Mouse (Mus musculus) ES-Bruce4 (cell line): ENCODE measurements around the gene Zfp874b.

Experiments used
- CTCF ChIP-seq: IDR thresholded peaks from one replicate; pipeline ENCODE4 v1.8.1; 2011; ENCODE audit warnings: low read depth, low read length
- EP300 ChIP-seq: IDR thresholded peaks from 2 replicates; pipeline ENCODE4 v1.6.1; 2011; ENCODE audit warnings: low read depth, low read length; ENCODE audit not compliant: insufficient read depth
- POLR2A ChIP-seq: IDR thresholded peaks from one replicate; pipeline ENCODE4 v1.8.1; 2011; ENCODE audit warnings: low read length; ENCODE audit not compliant: insufficient read depth

GRCm38 (mm10) chr13:67469274-67469673, 14.8 kb downstream of the Zfp874b start:
- no peak for TF ChIP-seq POLR2A
- no peak for TF ChIP-seq CTCF
- TF ChIP-seq EP300 = no peak
